Mouse (Mus musculus) CH12.LX (cell line): ENCODE measurements around the gene Nppa. TPM values are rescaled to one million over a fixed set of nuclear protein-coding genes. Genes with fewer than 3 reads are reported as not detected.
A peak's percentile ranks its signal among the peaks of the same experiment; 100 is the strongest.

Experiments
- DNase-seq: peaks from one replicate; pipeline ENCODE4 v3.0.0-alpha.2; 2013; ENCODE audit errors: extremely low read depth
- H3K27ac ChIP-seq: 2 replicates; pipeline ENCODE4 v1.5.1; 2012; ENCODE audit warnings: low read depth, mild to moderate bottlenecking, control low read depth, moderate library complexity; ENCODE audit not compliant: insufficient read depth
- H3K27me3 ChIP-seq: replicated peaks from 2 replicates; pipeline ENCODE3; 2012; ENCODE audit warnings: inconsistent platforms
- H3K36me3 ChIP-seq, 2 experiments: replicated peaks in 1 of 2; 2 replicates each; pipeline versions ENCODE3 to v1.6.1; 2012; ENCODE audit warnings: inconsistent platforms in 1 of 2, low read length in 1 of 2, mild to moderate bottlenecking in 1 of 2, mixed read lengths in 1 of 2, moderate library complexity in 1 of 2; ENCODE audit not compliant: control insufficient read depth in 1 of 2, insufficient read depth in 1 of 2
- H3K4me1 ChIP-seq, 2 experiments: 2 replicates each; pipeline ENCODE4 v1.6.1; 2012; ENCODE audit warnings: inconsistent platforms in 1 of 2, moderate library complexity in 1 of 2; ENCODE audit not compliant: insufficient read depth in 2 of 2, control insufficient read depth in 1 of 2
- H3K4me2 ChIP-seq: 2 replicates; pipeline ENCODE4 v1.6.1; 2012; ENCODE audit warnings: low read depth, mild to moderate bottlenecking, control low read depth; ENCODE audit not compliant: poor library complexity, insufficient read depth, severe bottlenecking
- H3K4me3 ChIP-seq, 3 experiments: fragments of 150-350 bp in 1 of 3; sonication (generic) in 1 of 3; replicated peaks in 1 of 3; 2 replicates each; pipeline versions ENCODE3 to v1.5.1; 2011 to 2012; ENCODE audit warnings: low read depth in 2 of 3, low read length in 2 of 3, mild to moderate bottlenecking in 2 of 3, moderate library complexity in 2 of 3, control low read depth in 1 of 3, improper control_type of control experiment in 1 of 3, inconsistent platforms in 1 of 3, mixed read lengths in 1 of 3; ENCODE audit not compliant: poor library complexity in 1 of 3
- H3K79me2 ChIP-seq: replicated peaks from 2 replicates; pipeline ENCODE4 v1.6.1; 2012; ENCODE audit warnings: mild to moderate bottlenecking, moderate library complexity; ENCODE audit not compliant: control insufficient read depth, poor library complexity, insufficient read depth, severe bottlenecking; ENCODE audit errors: extremely low read depth
- H3K9ac ChIP-seq: 2 replicates; pipeline ENCODE4 v1.6.1; 2012; ENCODE audit warnings: low read depth, mild to moderate bottlenecking, control low read depth, moderate library complexity; ENCODE audit not compliant: insufficient read depth
- H3K9me3 ChIP-seq: replicated peaks from 2 replicates; pipeline ENCODE3; 2012; ENCODE audit warnings: low read length, inconsistent platforms, mixed read lengths
- CHD2 ChIP-seq: IDR thresholded peaks from 2 replicates; pipeline ENCODE4 v1.6.1; 2011; ENCODE audit warnings: low read length, improper control_type of control experiment
- CTCF ChIP-seq, 2 experiments: IDR thresholded peaks in 1 of 2; conservative IDR thresholded peaks in 1 of 2; 2 replicates each; pipeline ENCODE4 v1.5.1; 2011 to 2012; ENCODE audit warnings: low read depth in 2 of 2, low read length in 2 of 2, improper control_type of control experiment in 1 of 2, inconsistent platforms in 1 of 2, mild to moderate bottlenecking in 1 of 2, moderate library complexity in 1 of 2
- E2F4 ChIP-seq: IDR thresholded peaks from 2 replicates; pipeline ENCODE4 v1.6.1; 2011; ENCODE audit warnings: low read depth, low read length, improper control_type of control experiment; ENCODE audit not compliant: insufficient replicate concordance
- EP300 ChIP-seq: IDR thresholded peaks from 2 replicates; pipeline ENCODE4 v1.6.1; 2011; ENCODE audit warnings: low read length, improper control_type of control experiment
- ETS1 ChIP-seq: conservative IDR thresholded peaks from 2 replicates; pipeline ENCODE4 v1.6.1; 2012; ENCODE audit warnings: low read depth, mild to moderate bottlenecking, inconsistent platforms, low read length, improper control_type of control experiment, moderate library complexity
- GABPA ChIP-seq: IDR thresholded peaks from 2 replicates; pipeline ENCODE4 v1.6.1; 2012; ENCODE audit warnings: low read depth, low read length, improper control_type of control experiment, inconsistent platforms; ENCODE audit not compliant: insufficient replicate concordance
- HCFC1 ChIP-seq: IDR thresholded peaks from 2 replicates; pipeline ENCODE4 v1.6.1; 2012; ENCODE audit warnings: low read depth, mild to moderate bottlenecking, inconsistent platforms, low read length, improper control_type of control experiment
- IRF4 ChIP-seq: IDR thresholded peaks from 2 replicates; pipeline ENCODE4 v1.6.1; 2014; ENCODE audit warnings: low read depth, mild to moderate bottlenecking, inconsistent platforms, low read length, improper control_type of control experiment
- JUND ChIP-seq: conservative IDR thresholded peaks from 2 replicates; pipeline ENCODE4 v1.6.1; 2011; ENCODE audit warnings: low read depth, low read length, improper control_type of control experiment
- MAFK ChIP-seq: IDR thresholded peaks from 2 replicates; pipeline ENCODE4 v1.6.1; 2011; ENCODE audit warnings: low read length, improper control_type of control experiment; ENCODE audit not compliant: insufficient replicate concordance
- MAX ChIP-seq: IDR thresholded peaks from 2 replicates; pipeline ENCODE4 v1.6.1; 2011; ENCODE audit warnings: low read length, improper control_type of control experiment
- MAZ ChIP-seq: IDR thresholded peaks from 2 replicates; pipeline ENCODE4 v1.6.1; 2012; ENCODE audit warnings: low read depth, mild to moderate bottlenecking, inconsistent platforms, low read length, improper control_type of control experiment, moderate library complexity
- MXI1 ChIP-seq: IDR thresholded peaks from 2 replicates; pipeline ENCODE4 v1.6.1; 2011; ENCODE audit warnings: mild to moderate bottlenecking, low read depth, low read length, improper control_type of control experiment
- MYC ChIP-seq: IDR thresholded peaks from 2 replicates; pipeline ENCODE4 v1.6.1; 2011; ENCODE audit warnings: low read depth, mild to moderate bottlenecking, improper control_type of control experiment, low read length
- NRF1 ChIP-seq: IDR thresholded peaks from 2 replicates; pipeline ENCODE4 v1.6.1; 2014; ENCODE audit warnings: low read depth, mild to moderate bottlenecking, inconsistent platforms, low read length, improper control_type of control experiment, moderate library complexity
- PAX5 ChIP-seq: IDR thresholded peaks from 2 replicates; pipeline ENCODE4 v1.6.1; 2012; ENCODE audit warnings: low read length, inconsistent platforms, mixed read lengths
- POLR2AphosphoS2 ChIP-seq: IDR thresholded peaks from 2 replicates; pipeline ENCODE4 v1.6.1; 2011; ENCODE audit warnings: low read depth, low read length, improper control_type of control experiment
- RAD21 ChIP-seq: IDR thresholded peaks from 2 replicates; pipeline ENCODE4 v1.6.1; 2011; ENCODE audit warnings: low read depth, mild to moderate bottlenecking, low read length, improper control_type of control experiment, moderate library complexity
- RCOR1 ChIP-seq: conservative IDR thresholded peaks from 2 replicates; pipeline ENCODE4 v1.6.1; 2012; ENCODE audit warnings: low read depth, mild to moderate bottlenecking, inconsistent platforms, low read length, improper control_type of control experiment
- SIN3A ChIP-seq: IDR thresholded peaks from 2 replicates; pipeline ENCODE4 v1.6.1; 2012; ENCODE audit warnings: low read length, improper control_type of control experiment, inconsistent platforms
- SMC3 ChIP-seq: IDR thresholded peaks from 2 replicates; pipeline ENCODE4 v1.6.1; 2011; ENCODE audit warnings: low read depth, low read length, improper control_type of control experiment
- TCF12 ChIP-seq: IDR thresholded peaks from 2 replicates; pipeline ENCODE4 v1.6.1; 2014; ENCODE audit warnings: low read depth, mild to moderate bottlenecking, inconsistent platforms, low read length, improper control_type of control experiment
- UBTF ChIP-seq: IDR thresholded peaks from 2 replicates; pipeline ENCODE4 v1.6.1; 2012; ENCODE audit warnings: low read depth, mild to moderate bottlenecking, inconsistent platforms, low read length, improper control_type of control experiment, moderate library complexity
- USF1 ChIP-seq: IDR thresholded peaks from 2 replicates; pipeline ENCODE4 v1.6.1; 2014; ENCODE audit warnings: low read depth, mild to moderate bottlenecking, inconsistent platforms, low read length, improper control_type of control experiment
- ZC3H11A ChIP-seq: IDR thresholded peaks from 2 replicates; pipeline ENCODE4 v1.6.1; 2012; ENCODE audit warnings: low read depth, mild to moderate bottlenecking, inconsistent platforms, low read length, improper control_type of control experiment
- ZKSCAN1 ChIP-seq: IDR thresholded peaks from 2 replicates; pipeline ENCODE4 v1.6.1; 2012; ENCODE audit warnings: low read depth, inconsistent platforms, low read length, improper control_type of control experiment, borderline replicate concordance
- dilution Hi-C: fragments of 300-500 bp; cut with MboI; formaldehyde crosslinking; loops from 2 replicates; pipeline ENCODE4 v1.14.3; 2020; ENCODE audit warnings: low sequenced_read_pairs; ENCODE audit not compliant: extremely low pct_unique_long_range_greater_than_20kb, extremely low pct_ligation_motif_present
- in situ Hi-C: fragments of 300-500 bp; cut with MboI; formaldehyde crosslinking; loops from 3 replicates; pipeline ENCODE4 v1.14.3; 2019; ENCODE audit warnings: low sequenced_read_pairs, low pct_ligation_motif_present, low pct_unique_long_range_greater_than_20kb, mixed read lengths
- polyA plus RNA-seq: library from polyadenylated mRNA; unstranded; fragments of >175 nt; gene quantifications from 2 replicates; pipeline ENCODE4 v1.2.1, GENCODE M21; 2012; ENCODE audit warnings: low read depth; ENCODE audit not compliant: insufficient read length
- total RNA-seq, 2 experiments: library from RNA; depleted of rRNA; stranded (reverse); fragments of 300-350 nt in 1 of 2; fragments of >200 nt in 1 of 2; gene quantifications; 2 replicates each; pipeline ENCODE4 v1.2.3; 2012 to 2014

The Nppa gene
- total and polyA plus RNA-seq, 3 experiments = not detected

DNA sequence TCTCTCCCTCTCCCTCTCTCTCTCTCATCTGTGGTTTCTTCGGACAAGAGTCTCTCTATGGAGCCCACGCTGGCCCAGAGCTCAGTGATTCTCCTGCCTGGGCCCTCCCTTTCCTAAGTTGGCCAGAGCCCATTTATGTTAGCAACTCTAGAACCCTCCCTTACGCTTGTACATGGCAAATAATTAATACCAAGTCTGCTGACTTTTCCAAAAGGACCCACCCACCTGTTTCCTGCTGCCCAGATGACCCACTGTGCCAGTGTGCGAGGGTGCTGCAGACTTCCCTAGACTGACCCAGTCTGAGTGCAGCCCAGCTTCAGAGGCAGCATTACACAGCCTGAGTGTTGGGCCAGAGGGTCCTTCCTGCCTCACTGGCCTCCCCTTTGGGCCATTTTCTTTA is 11.7 kb downstream of the Nppa start:
- no peaks in the 10 kb centered on the region for H3K79me2 ChIP-seq
- peaks cover 93 to 100% of the 10 kb centered on the region in 2 experiments for H3K36me3 ChIP-seq
- in situ Hi-C loops = no loop called here
- no peaks in the 10 kb centered on the region for H3K9me3 ChIP-seq
- H3K27ac ChIP-seq = no peak overlapping the region
- dilution Hi-C loops = no loop called here
- H3K4me3 ChIP-seq = no peak overlapping the region
- H3K9ac ChIP-seq = no peak overlapping the region
- no peak for TF ChIP-seq CTCF (conservative IDR thresholded peaks at IDR 0.05 in 1 of 2, IDR thresholded peaks at IDR 0.05 in 1 of 2; ENCODE audit: low read depth in 2 of 2, low read length in 2 of 2)
- no peak for TF ChIP-seq RCOR1
- TF ChIP-seq NRF1 = no peak
- no peak for TF ChIP-seq MYC
- no peak for TF ChIP-seq TCF12
- no peak for TF ChIP-seq E2F4
- TF ChIP-seq CHD2 = no peak
- TF ChIP-seq ETS1 = no peak
- no peak for TF ChIP-seq MAZ
- no peak for TF ChIP-seq MAX
- TF ChIP-seq SMC3 = no peak
- no peak for TF ChIP-seq POLR2AphosphoS2
- TF ChIP-seq UBTF = no peak
- no peak for TF ChIP-seq MXI1
- no peak for TF ChIP-seq HCFC1
- no peak for TF ChIP-seq EP300
- TF ChIP-seq PAX5 = no peak
- no peak for TF ChIP-seq USF1
- no peak for TF ChIP-seq IRF4
- no peak for TF ChIP-seq GABPA
- no peak for DNase-seq
- no peaks in the 10 kb centered on the region for H3K27me3 ChIP-seq
- H3K4me2 ChIP-seq = no peak overlapping the region
- H3K4me1 ChIP-seq = no peaks in the 10 kb centered on the region

DNA sequence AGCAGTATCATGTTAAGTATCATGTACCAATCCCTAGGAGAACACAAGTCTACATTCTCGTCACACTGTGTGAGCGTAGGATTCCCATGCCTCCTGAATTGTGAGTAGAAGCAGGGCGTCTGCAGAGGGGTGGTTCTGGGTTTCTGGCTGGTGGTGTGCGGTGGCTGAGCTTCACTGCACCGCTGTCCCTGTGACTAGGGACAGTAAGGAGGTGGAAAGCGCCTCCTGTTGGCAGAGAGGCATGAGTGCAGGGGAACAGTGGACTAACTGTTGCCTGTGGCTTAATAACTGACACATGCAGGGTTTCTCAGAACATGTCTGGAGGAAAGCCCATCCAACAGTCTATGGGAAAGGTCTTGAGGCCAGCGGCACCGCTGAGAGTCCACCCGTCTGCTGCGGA is 14.9 kb downstream of the Nppa start:
- Histone ChIP-seq H3K36me3 (peaks cover 91 to 96% of the 10 kb centered on the region in 2 experiments), H3K27me3 (no peaks in the 10 kb centered on the region), H3K9ac (no peak overlapping the region), H3K4me1 (no peaks in the 10 kb centered on the region), H3K9me3 (no peaks in the 10 kb centered on the region), H3K4me3 (no peak overlapping the region), H3K27ac (no peak overlapping the region), H3K79me2 (no peaks in the 10 kb centered on the region), H3K4me2 (no peak overlapping the region)
- in situ Hi-C loops = no loop called here
- dilution Hi-C loops = no loop called here
- TF ChIP-seq CTCF (conservative IDR thresholded peaks at IDR 0.05 in 1 of 2, IDR thresholded peaks at IDR 0.05 in 1 of 2; ENCODE audit: low read depth in 2 of 2, low read length in 2 of 2) = peak; percentile 17 to 67; a peak in 3 of 4 replicates
- TF ChIP-seq MAZ = no peak
- no peak for TF ChIP-seq JUND
- TF ChIP-seq SMC3 = peak; percentile 66
- no peak for TF ChIP-seq ZKSCAN1
- no peak for TF ChIP-seq ZC3H11A
- no peak for TF ChIP-seq CHD2
- no peak for TF ChIP-seq GABPA
- TF ChIP-seq RAD21 = peak; percentile 40
- no peak for TF ChIP-seq MAFK
- no peak for TF ChIP-seq SIN3A
- peak; percentile 31 for DNase-seq
